In the genomic region with DNA sequence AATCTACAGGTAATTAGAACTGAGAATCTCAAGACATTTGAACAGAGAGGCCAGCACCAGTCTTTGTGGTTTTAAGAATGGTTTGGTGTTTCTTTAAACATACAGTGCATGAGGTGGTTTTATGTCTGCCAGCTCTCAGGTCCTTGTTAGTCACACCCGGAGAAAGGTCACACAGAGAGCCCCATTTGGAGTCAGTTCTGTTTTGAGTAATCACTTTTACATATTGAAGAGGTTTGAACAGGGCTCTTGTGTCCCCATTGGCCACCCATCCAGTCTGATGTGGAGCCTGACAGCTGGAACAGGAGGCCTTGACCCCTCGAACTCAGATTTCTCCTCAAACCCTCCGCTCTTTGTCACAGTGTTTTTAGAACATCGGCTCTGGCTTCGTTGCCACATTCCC, we compare ENCODE assay signal across 19 mouse cellular contexts.
A peak's percentile ranks its signal among the peaks of the same experiment; 100 is the strongest.
DNase-seq lines count a peak whose midpoint lies in the region; ATAC-seq and TF ChIP-seq lines count a peak whose summit lies in the region.
"Had no signal": no experiment of that assay in that cellular context is flagged by ENCODE, and none has a peak within 500 bp of the region (broad histone marks: within the 10 kb centered on the region; RNA-seq: fewer than 3 reads in every experiment).

No protein-coding gene starts in this region.

- TF ChIP-seq CTCF in olfactory bulb, adult 2 months (IDR thresholded peaks at IDR 0.05; ENCODE audit: insufficient read depth, low read depth, low read length), result no peak

- TF ChIP-seq POLR2A in olfactory bulb, adult 2 months (IDR thresholded peaks at IDR 0.05; ENCODE audit: insufficient read depth, low read depth, low read length), result no peak

- no peaks in the 10 kb centered on the region for H3K27me3 ChIP-seq in kidney, embryonic 16.5 days (ENCODE audit: insufficient read depth, low read length)
- no peaks in the 10 kb centered on the region for H3K27me3 ChIP-seq in forebrain, embryonic 11.5 days (ENCODE audit: control insufficient read depth, insufficient read depth, low read length)
- H3K27me3 ChIP-seq: embryonic facial prominence, embryonic 15.5 days; forebrain, embryonic 13.5 days; hindbrain, embryonic 13.5 days; kidney, embryonic 15.5 days had no signal

- no peak overlapping the region for H3K4me2 ChIP-seq in kidney, embryonic 16.5 days (replicated peaks; ENCODE audit: low read depth, low read length)
- no peak overlapping the region for H3K4me2 ChIP-seq in forebrain, embryonic 11.5 days (ENCODE audit: low read depth, low read length, severe bottlenecking)
- H3K4me2 ChIP-seq: embryonic facial prominence, embryonic 15.5 days; forebrain, embryonic 13.5 days; hindbrain, embryonic 13.5 days; kidney, embryonic 15.5 days had no signal

- WGBS in olfactory bulb, adult 2 months, result 60% methylated on average over 5 of the region's 5 CpGs
- 64% methylated on average over 5 of the region's 5 CpGs for WGBS in kidney, embryonic 16.5 days
- WGBS in forebrain, embryonic 11.5 days, result 64% methylated on average over 5 of the region's 5 CpGs

- ATAC-seq in kidney, embryonic 16.5 days (ENCODE audit: low FRiP score, low TSS enrichment), result no peak
- no peak for ATAC-seq in forebrain, embryonic 11.5 days (replicated peaks; ENCODE audit: low FRiP score)
- ATAC-seq: forebrain, embryonic 13.5 days; forebrain, postnatal 0 days; intestine, embryonic 16.5 days had no signal

- peak overlapping the region; percentile 53 for H3K27ac ChIP-seq in brown adipose tissue, adult 24 weeks (replicated peaks; ENCODE audit: low read depth, low read length)
- H3K27ac ChIP-seq in olfactory bulb, adult 2 months (ENCODE audit: insufficient read depth, low read depth, low read length), result peak overlapping the region; percentile 65
- H3K27ac ChIP-seq in kidney, embryonic 16.5 days (ENCODE audit: low read length), result no peak overlapping the region
- H3K27ac ChIP-seq in forebrain, embryonic 11.5 days (ENCODE audit: low read depth, low read length), result no peak overlapping the region
- H3K27ac ChIP-seq: embryonic facial prominence, embryonic 15.5 days; forebrain, embryonic 13.5 days; heart, embryonic 10.5 days; hindbrain, embryonic 13.5 days; kidney, embryonic 15.5 days had no signal

- peaks cover 4% of the 10 kb centered on the region for H3K4me1 ChIP-seq in brown adipose tissue, adult 24 weeks (ENCODE audit: control insufficient read depth, insufficient read depth, insufficient read length, low read length)
- peaks cover 3% of the 10 kb centered on the region; the same call in 1 of the 2 replicates for H3K4me1 ChIP-seq in olfactory bulb, adult 2 months (ENCODE audit: control insufficient read depth, insufficient read depth, low read length)
- H3K4me1 ChIP-seq in kidney, embryonic 16.5 days (ENCODE audit: insufficient read depth, low read length), result no peaks in the 10 kb centered on the region
- H3K4me1 ChIP-seq in forebrain, embryonic 11.5 days (replicated peaks; ENCODE audit: control insufficient read depth, insufficient read depth, low read length), result no peaks in the 10 kb centered on the region
- H3K4me1 ChIP-seq: embryonic facial prominence, embryonic 15.5 days; forebrain, embryonic 13.5 days; heart, embryonic 10.5 days; hindbrain, embryonic 13.5 days; kidney, embryonic 15.5 days had no signal

- no peaks in the 10 kb centered on the region for H3K9me3 ChIP-seq in kidney, embryonic 16.5 days (ENCODE audit: low read length)
- H3K9me3 ChIP-seq in forebrain, embryonic 11.5 days (ENCODE audit: control insufficient read depth, low read length), result no peaks in the 10 kb centered on the region
- H3K9me3 ChIP-seq: embryonic facial prominence, embryonic 15.5 days; forebrain, embryonic 13.5 days; heart, embryonic 10.5 days; hindbrain, embryonic 13.5 days; kidney, embryonic 15.5 days had no signal

- DNase-seq in adrenal gland, postnatal 36 days, result peak; percentile 2 to 3
- no peak for DNase-seq in adrenal gland, postnatal 4 days (ENCODE audit: low spot score in 2 of 2)
- DNase-seq in heart, adult 11 months, result peak; percentile 77
- DNase-seq in heart, postnatal 10 days, result no peak
- DNase-seq in forebrain, embryonic 11.5 days (ENCODE audit: low spot score), result no peak
- DNase-seq: cerebellum, adult 2 months; cerebellum, postnatal 10 days; forebrain, postnatal 0 days; gastrocnemius, postnatal 36 days; heart, postnatal 14 days had no signal

- H3K9ac ChIP-seq in kidney, embryonic 16.5 days (replicated peaks; ENCODE audit: low read length), result no peak overlapping the region
- H3K9ac ChIP-seq in forebrain, embryonic 11.5 days (ENCODE audit: low read length), result no peak overlapping the region
- H3K9ac ChIP-seq: embryonic facial prominence, embryonic 15.5 days; forebrain, embryonic 13.5 days; forebrain, postnatal 0 days; hindbrain, embryonic 13.5 days; kidney, embryonic 15.5 days had no signal

- H3K4me3 ChIP-seq in brown adipose tissue, adult 24 weeks (ENCODE audit: insufficient read depth, low read depth, low read length), result no peak overlapping the region
- H3K4me3 ChIP-seq in olfactory bulb, adult 2 months (ENCODE audit: insufficient read depth, low read depth, low read length), result no peak overlapping the region
- H3K4me3 ChIP-seq in kidney, embryonic 16.5 days (ENCODE audit: low read length), result no peak overlapping the region
- no peak overlapping the region for H3K4me3 ChIP-seq in forebrain, embryonic 11.5 days (ENCODE audit: low read depth, low read length)
- H3K4me3 ChIP-seq: embryonic facial prominence, embryonic 15.5 days; forebrain, embryonic 13.5 days; heart, embryonic 10.5 days; hindbrain, embryonic 13.5 days; kidney, embryonic 15.5 days had no signal

- no peaks in the 10 kb centered on the region for H3K36me3 ChIP-seq in kidney, embryonic 16.5 days (ENCODE audit: insufficient read depth, low read length)
- no peaks in the 10 kb centered on the region for H3K36me3 ChIP-seq in forebrain, embryonic 11.5 days (ENCODE audit: control insufficient read depth, insufficient read depth, low read length)
- H3K36me3 ChIP-seq: embryonic facial prominence, embryonic 15.5 days; heart, embryonic 10.5 days; hindbrain, embryonic 13.5 days; kidney, embryonic 15.5 days had no signal

- intact Hi-C loops in heart, postnatal 10 days (cut with DNase I), result no loop called here

Comparison
In these comparisons a context has a peak if more than half of its experiments do, and no peak if none do; other contexts are left out.
1. DNase-seq: peak in adrenal gland, postnatal 36 days (2 of 2) and heart, adult 11 months (single experiment); none in adrenal gland, postnatal 4 days (0 of 2), heart, postnatal 10 days (0 of 2) and forebrain, embryonic 11.5 days (single experiment).
2. H3K27ac ChIP-seq: peak in brown adipose tissue, adult 24 weeks (single experiment) and olfactory bulb, adult 2 months (single experiment); none in kidney, embryonic 16.5 days (single experiment) and forebrain, embryonic 11.5 days (single experiment).